Mouse (Mus musculus): ENCODE results near the gene Tm4sf20. TPM values are rescaled to one million over a fixed set of nuclear protein-coding genes. Genes with fewer than 3 reads are reported as not detected.

Tm4sf20 gene
- polyA plus RNA-seq, 1 experiment from 2014 or later: 0.13 TPM

- no peaks in the 10 kb centered on the region for H3K4me1 ChIP-seq (replicated peaks)
- no peaks in the 10 kb centered on the region for H3K36me3 ChIP-seq
- H3K4me3 ChIP-seq: no peak overlapping the region
- no peak overlapping the region for H3K27ac ChIP-seq
- WGBS: 85% methylated on average over 2 of the region's 2 CpGs
- H3K27me3 ChIP-seq (ENCODE audit: insufficient read depth, poor library complexity, severe bottlenecking): no peaks in the 10 kb centered on the region
- DNase-seq (ENCODE audit: low spot score): no peak
- H3K9me3 ChIP-seq: no peaks in the 10 kb centered on the region
Measured at GRCm38 (mm10) chr1:82795211-82795610, 26.9 kb upstream of the Tm4sf20 start.

GRCm38 (mm10) chr1:82793986-82794385 lies 25.7 kb upstream of the Tm4sf20 start:
- H3K27ac ChIP-seq: no peak overlapping the region
- H3K27me3 ChIP-seq (ENCODE audit: insufficient read depth, poor library complexity, severe bottlenecking): no peaks in the 10 kb centered on the region
- H3K4me3 ChIP-seq: no peak overlapping the region
- WGBS: 57% methylated on average over 4 of the region's 4 CpGs
- no peak for DNase-seq (ENCODE audit: low spot score)
- no peaks in the 10 kb centered on the region for H3K9me3 ChIP-seq
- H3K4me1 ChIP-seq (replicated peaks): no peaks in the 10 kb centered on the region
- H3K36me3 ChIP-seq: no peaks in the 10 kb centered on the region

DNA sequence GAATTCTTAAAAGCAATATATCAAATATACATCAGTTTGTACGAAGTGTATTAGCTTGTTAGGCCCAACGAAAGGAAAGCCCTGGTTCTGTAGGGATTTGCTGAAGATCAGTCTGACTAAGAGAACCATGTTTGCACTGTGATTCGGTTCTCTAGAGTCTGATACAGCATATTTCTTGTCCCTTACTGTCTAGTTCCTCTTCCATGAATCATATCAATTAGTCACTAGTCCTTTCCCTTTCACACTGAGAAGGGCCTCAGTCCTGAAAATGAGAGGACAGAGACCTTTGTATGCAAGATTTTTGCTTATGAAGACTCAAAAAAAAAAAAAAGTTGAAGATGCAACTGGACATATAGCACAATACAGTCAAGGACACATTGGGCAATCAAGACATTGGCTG lies 24.8 kb upstream of the Tm4sf20 start:
- DNase-seq (ENCODE audit: low spot score): no peak
- WGBS: 83% methylated on average over 3 of the region's 3 CpGs
- Histone ChIP-seq H3K27ac (no peak overlapping the region), H3K27me3 (ENCODE audit: insufficient read depth, poor library complexity, severe bottlenecking) (no peaks in the 10 kb centered on the region), H3K36me3 (no peaks in the 10 kb centered on the region), H3K4me3 (no peak overlapping the region), H3K9me3 (no peaks in the 10 kb centered on the region), H3K4me1 (replicated peaks) (no peaks in the 10 kb centered on the region)

DNA sequence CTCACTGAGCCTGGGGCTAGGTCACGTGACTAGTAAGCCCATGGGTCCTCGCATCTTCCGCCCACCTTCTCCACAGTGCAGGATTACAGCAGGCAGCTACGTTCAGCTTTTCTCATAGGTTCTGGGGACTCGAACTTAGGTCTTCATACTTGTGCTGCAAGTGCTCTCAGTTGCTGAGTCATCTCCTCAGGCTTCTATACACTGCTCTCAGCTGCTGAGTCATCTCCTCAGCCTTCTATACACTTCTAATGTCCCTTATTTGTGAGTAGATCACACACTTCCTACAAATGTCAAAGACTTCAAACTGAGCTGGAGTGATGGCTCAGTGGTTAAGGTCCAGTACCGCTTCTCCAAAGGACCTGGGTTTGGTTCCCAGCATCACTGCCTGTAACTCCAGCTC lies 24.0 kb upstream of the Tm4sf20 start:
- Histone ChIP-seq H3K4me3 (no peak overlapping the region), H3K36me3 (no peaks in the 10 kb centered on the region), H3K27ac (no peak overlapping the region), H3K27me3 (ENCODE audit: insufficient read depth, poor library complexity, severe bottlenecking) (no peaks in the 10 kb centered on the region), H3K4me1 (replicated peaks) (no peaks in the 10 kb centered on the region; the same call in 1 of the 2 replicates), H3K9me3 (no peaks in the 10 kb centered on the region)
- WGBS: 89% methylated on average over 6 of the region's 6 CpGs
- DNase-seq (ENCODE audit: low spot score): no peak

- DNase-seq (ENCODE audit: low spot score): no peak
- 91% methylated on average over 11 of the region's 11 CpGs for WGBS
- no peaks in the 10 kb centered on the region for H3K9me3 ChIP-seq
Measured at GRCm38 (mm10) chr1:82791105-82791504, 22.8 kb upstream of the Tm4sf20 start.

DNA sequence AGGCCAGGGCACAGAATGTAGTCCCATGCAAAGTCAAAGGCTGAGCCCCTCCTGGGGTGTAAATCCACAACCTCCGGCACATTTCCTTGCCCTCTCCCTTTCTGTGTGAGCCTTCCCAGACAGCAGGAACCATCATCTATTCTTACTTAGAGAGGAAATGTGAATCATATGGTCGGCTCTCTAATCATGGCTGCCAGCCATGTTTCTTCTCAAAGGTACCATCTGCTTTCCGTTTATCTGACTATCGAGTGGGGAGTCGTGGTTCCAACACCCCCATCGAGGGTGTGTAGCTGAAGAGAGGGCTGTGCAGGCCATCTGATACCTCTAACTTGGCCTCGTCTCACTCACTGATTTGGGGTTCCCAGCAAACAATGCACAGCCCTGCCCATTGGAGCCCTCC lies 19.8 kb upstream of the Tm4sf20 start:
- Histone ChIP-seq H3K27ac (no peak overlapping the region), H3K4me3 (no peak overlapping the region), H3K27me3 (ENCODE audit: insufficient read depth, poor library complexity, severe bottlenecking) (no peaks in the 10 kb centered on the region), H3K9me3 (no peaks in the 10 kb centered on the region), H3K4me1 (replicated peaks) (no peaks in the 10 kb centered on the region; the same call in 1 of the 2 replicates), H3K36me3 (no peaks in the 10 kb centered on the region)
- DNase-seq (ENCODE audit: low spot score): no peak
- 75% methylated on average over 7 of the region's 7 CpGs for WGBS

More at GRCm38 (mm10) chr1:82791105-82791504, 22.8 kb upstream of the Tm4sf20 start:
- no peaks in the 10 kb centered on the region for H3K36me3 ChIP-seq
- no peaks in the 10 kb centered on the region; the same call in 1 of the 2 replicates for H3K4me1 ChIP-seq (replicated peaks)
- no peak overlapping the region for H3K4me3 ChIP-seq
- no peaks in the 10 kb centered on the region for H3K27me3 ChIP-seq (ENCODE audit: insufficient read depth, poor library complexity, severe bottlenecking)
- H3K27ac ChIP-seq: no peak overlapping the region

- 10% methylated on average over 2 of the region's 2 CpGs for WGBS
- no peaks in the 10 kb centered on the region for H3K36me3 ChIP-seq
- H3K27ac ChIP-seq: no peak overlapping the region
- no peaks in the 10 kb centered on the region for H3K27me3 ChIP-seq (ENCODE audit: insufficient read depth, poor library complexity, severe bottlenecking)
- DNase-seq (ENCODE audit: low spot score): peak; percentile 43
- no peaks in the 10 kb centered on the region; the same call in 1 of the 2 replicates for H3K4me1 ChIP-seq (replicated peaks)
- no peak overlapping the region for H3K4me3 ChIP-seq
- no peaks in the 10 kb centered on the region for H3K9me3 ChIP-seq
Measured at GRCm38 (mm10) chr1:82787414-82787813, 19.2 kb upstream of the Tm4sf20 start.

GRCm38 (mm10) chr1:82785546-82785945 lies 17.3 kb upstream of the Tm4sf20 start:
- H3K36me3 ChIP-seq: no peaks in the 10 kb centered on the region
- H3K27ac ChIP-seq: no peak overlapping the region
- no peak overlapping the region for H3K4me3 ChIP-seq
- H3K4me1 ChIP-seq (replicated peaks): no peaks in the 10 kb centered on the region; the same call in 1 of the 2 replicates
- H3K27me3 ChIP-seq (ENCODE audit: insufficient read depth, poor library complexity, severe bottlenecking): no peaks in the 10 kb centered on the region
- no peaks in the 10 kb centered on the region for H3K9me3 ChIP-seq
- WGBS: 86% methylated on average over 6 of the region's 6 CpGs
- no peak for DNase-seq (ENCODE audit: low spot score)

DNA sequence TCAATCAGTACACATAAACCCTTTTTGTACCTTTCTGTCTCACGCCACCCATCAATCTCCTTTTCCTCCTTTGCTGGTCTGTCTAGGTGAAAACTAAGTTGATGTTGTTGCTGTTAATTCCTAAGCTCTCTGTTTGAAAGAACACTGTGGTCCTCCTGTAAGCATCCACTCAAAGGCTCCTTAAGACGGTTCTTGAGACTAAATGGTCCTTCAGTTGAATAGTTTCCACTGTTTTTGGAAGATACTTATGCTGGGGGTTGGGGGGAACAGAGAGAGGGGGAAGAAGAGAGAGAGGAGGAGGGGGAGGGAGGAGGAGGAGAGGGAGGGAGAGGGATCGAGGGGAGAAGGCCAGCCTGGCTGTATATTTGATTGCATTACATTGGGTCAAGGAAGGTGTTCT lies 15.3 kb upstream of the Tm4sf20 start:
- WGBS: 80% methylated on average over 3 of the region's 3 CpGs
- no peak for DNase-seq (ENCODE audit: low spot score)

DNA sequence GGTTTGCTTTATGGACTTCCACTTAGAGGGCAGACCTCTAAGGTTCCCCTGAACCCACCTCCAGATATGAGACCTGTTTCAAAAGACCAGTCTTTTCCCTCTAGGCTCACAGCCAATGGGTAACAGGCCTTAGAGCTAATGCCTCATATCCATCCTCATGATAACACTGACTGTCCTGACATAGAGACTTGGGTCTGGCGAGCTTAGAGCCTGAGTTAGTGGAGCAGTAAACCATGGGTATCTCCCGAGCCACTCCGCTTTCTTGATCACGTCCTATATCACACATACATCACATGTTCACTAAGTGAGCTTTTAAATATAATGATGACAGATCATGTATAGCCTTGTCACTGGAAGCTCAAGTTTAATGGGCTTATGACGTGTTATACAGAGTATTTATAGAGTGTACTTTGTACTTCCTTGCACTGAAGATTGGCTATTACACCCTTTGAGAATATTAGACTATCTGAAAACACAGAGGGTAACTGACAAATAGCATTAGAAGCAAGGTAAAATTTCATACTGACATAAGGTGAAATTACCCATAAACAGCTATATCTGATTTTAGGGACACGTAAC lies 11.2 kb upstream of the Tm4sf20 start:
- WGBS: 91% methylated on average over 6 of the region's 6 CpGs
- DNase-seq (ENCODE audit: low spot score): no peak
- no peaks in the 10 kb centered on the region for H3K9me3 ChIP-seq
- no peaks in the 10 kb centered on the region for H3K4me1 ChIP-seq (replicated peaks)
- no peaks in the 10 kb centered on the region for H3K36me3 ChIP-seq
- no peak overlapping the region for H3K4me3 ChIP-seq
- H3K27me3 ChIP-seq (ENCODE audit: insufficient read depth, poor library complexity, severe bottlenecking): no peaks in the 10 kb centered on the region
- no peak overlapping the region for H3K27ac ChIP-seq

More for the DNA sequence above, 15.3 kb upstream of the Tm4sf20 start:
- Histone ChIP-seq H3K9me3 (no peaks in the 10 kb centered on the region), H3K4me3 (no peak overlapping the region), H3K27me3 (ENCODE audit: insufficient read depth, poor library complexity, severe bottlenecking) (no peaks in the 10 kb centered on the region), H3K4me1 (replicated peaks) (no peaks in the 10 kb centered on the region; the same call in 1 of the 2 replicates), H3K27ac (no peak overlapping the region), H3K36me3 (no peaks in the 10 kb centered on the region)

DNA sequence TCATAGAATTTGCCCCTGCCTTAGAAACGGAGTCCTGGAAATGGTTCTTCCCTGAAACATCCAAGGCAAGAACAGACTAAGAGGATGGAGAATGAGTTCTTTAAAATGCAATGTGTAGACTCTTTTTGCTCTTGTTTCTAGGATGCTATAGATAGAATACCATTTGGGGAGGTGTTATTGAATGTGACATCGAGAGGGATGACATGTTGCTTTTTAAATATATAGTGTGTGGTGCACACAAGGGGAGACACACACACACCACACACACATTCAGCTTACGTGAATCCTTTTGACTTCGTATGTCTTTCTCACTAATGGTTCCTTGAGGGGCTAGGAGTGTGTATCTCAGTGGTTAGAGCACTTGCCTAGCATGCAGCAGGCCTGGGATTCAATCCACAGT lies 7.0 kb upstream of the Tm4sf20 start:
- H3K27ac ChIP-seq: no peak overlapping the region
- H3K4me1 ChIP-seq (replicated peaks): no peaks in the 10 kb centered on the region
- DNase-seq (ENCODE audit: low spot score): no peak
- no peak overlapping the region for H3K4me3 ChIP-seq
- 92% methylated on average over 4 of the region's 4 CpGs for WGBS
- peaks cover 4% of the 10 kb centered on the region; the same call in 1 of the 2 replicates for H3K36me3 ChIP-seq
- H3K27me3 ChIP-seq (ENCODE audit: insufficient read depth, poor library complexity, severe bottlenecking): no peaks in the 10 kb centered on the region
- H3K9me3 ChIP-seq: no peaks in the 10 kb centered on the region

- Histone ChIP-seq H3K9me3 (no peaks in the 10 kb centered on the region), H3K36me3 (peaks cover 4% of the 10 kb centered on the region; the same call in 1 of the 2 replicates), H3K4me1 (replicated peaks) (no peaks in the 10 kb centered on the region), H3K27ac (no peak overlapping the region), H3K27me3 (ENCODE audit: insufficient read depth, poor library complexity, severe bottlenecking) (no peaks in the 10 kb centered on the region), H3K4me3 (no peak overlapping the region)
- no peak for DNase-seq (ENCODE audit: low spot score)
- 73% methylated on average over 5 of the region's 5 CpGs for WGBS
Measured at GRCm38 (mm10) chr1:82773208-82773607, 4.9 kb upstream of the Tm4sf20 start.

GRCm38 (mm10) chr1:82772428-82772827 lies 4.2 kb upstream of the Tm4sf20 start:
- WGBS: 85% methylated on average over 4 of the region's 4 CpGs
- no peak for DNase-seq (ENCODE audit: low spot score)
- Histone ChIP-seq H3K4me1 (replicated peaks) (no peaks in the 10 kb centered on the region), H3K9me3 (no peaks in the 10 kb centered on the region), H3K36me3 (peaks cover 4% of the 10 kb centered on the region; the same call in 1 of the 2 replicates), H3K4me3 (no peak overlapping the region), H3K27ac (peak overlapping the region; percentile 50; the same call in 1 of the 2 replicates), H3K27me3 (ENCODE audit: insufficient read depth, poor library complexity, severe bottlenecking) (no peaks in the 10 kb centered on the region)

Data from hindbrain, embryonic 10.5 days (tissue).